Mouse (Mus musculus): ENCODE measurements around the gene Col4a3. TPM values are rescaled to one million over a fixed set of nuclear protein-coding genes. Genes with fewer than 3 reads are reported as not detected.

The Col4a3 gene
- total and polyA plus RNA-seq, 2 experiments from 2014 or later, result 0.79 to 0.94 TPM

DNA sequence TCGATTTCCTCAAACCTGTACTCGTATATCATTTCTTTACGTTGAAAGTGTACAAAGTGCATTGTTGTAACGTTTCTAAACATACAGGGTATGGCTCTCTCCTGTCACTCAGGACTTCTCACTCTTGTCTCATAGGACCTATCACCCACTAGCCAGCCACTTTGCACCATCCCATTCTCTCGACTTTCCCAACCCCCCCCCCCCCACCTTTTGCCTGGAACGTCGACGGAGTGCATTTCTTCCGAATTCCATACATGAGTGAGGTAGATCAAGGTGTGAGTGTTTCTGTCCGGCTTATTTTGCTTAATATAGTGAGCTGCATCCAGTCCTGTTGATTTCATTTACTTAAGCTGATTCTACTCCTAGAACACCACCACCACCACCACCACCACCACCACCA, 9.4 kb upstream of the Col4a3 start:
- ATAC-seq, result no peak
- no peaks in the 10 kb centered on the region for H3K36me3 ChIP-seq (ENCODE audit: insufficient read depth, low read length)
- no peaks in the 10 kb centered on the region for H3K9me3 ChIP-seq (ENCODE audit: low read length)
- no peak overlapping the region for H3K9ac ChIP-seq (replicated peaks; ENCODE audit: low read length)
- no peak overlapping the region for H3K4me2 ChIP-seq (ENCODE audit: low read depth, low read length)
- 90% methylated on average over 10 of the region's 10 CpGs for WGBS
- no peak for DNase-seq (ENCODE audit: low spot score)
- no peak for TF ChIP-seq CTCF (IDR thresholded peaks at IDR 0.05; ENCODE audit: low read depth)
- H3K4me3 ChIP-seq (ENCODE audit: low read length), result no peak overlapping the region
- H3K27ac ChIP-seq, result no peak overlapping the region
- no peaks in the 10 kb centered on the region for H3K27me3 ChIP-seq (ENCODE audit: insufficient read depth, low read length)
- no peaks in the 10 kb centered on the region for H3K4me1 ChIP-seq (ENCODE audit: insufficient read depth, low read length)

DNA sequence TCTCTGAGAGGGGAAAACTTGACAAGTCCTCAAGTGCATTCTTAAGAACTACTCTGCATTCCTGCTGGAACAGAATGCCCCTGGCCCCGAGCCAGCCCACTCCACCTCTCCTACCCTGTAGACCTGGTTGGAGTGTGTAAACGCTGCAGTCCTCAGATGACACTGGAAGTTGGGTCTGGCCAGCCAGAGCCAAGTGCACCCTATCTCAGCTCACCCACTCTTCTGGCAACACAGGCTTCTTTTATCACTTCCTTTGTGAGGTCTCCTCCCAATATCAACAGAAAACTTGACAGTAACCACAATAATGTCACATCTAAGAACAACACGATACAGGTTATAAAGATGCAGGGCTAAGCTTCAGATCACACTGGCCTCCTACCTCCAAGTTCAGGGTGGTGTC, 8.8 kb upstream of the Col4a3 start:
- Histone ChIP-seq H3K4me2 (ENCODE audit: low read depth, low read length) (no peak overlapping the region), H3K4me3 (ENCODE audit: low read length) (no peak overlapping the region), H3K27ac (no peak overlapping the region), H3K9ac (replicated peaks; ENCODE audit: low read length) (no peak overlapping the region), H3K27me3 (ENCODE audit: insufficient read depth, low read length) (no peaks in the 10 kb centered on the region), H3K9me3 (ENCODE audit: low read length) (no peaks in the 10 kb centered on the region), H3K4me1 (ENCODE audit: insufficient read depth, low read length) (no peaks in the 10 kb centered on the region), H3K36me3 (ENCODE audit: insufficient read depth, low read length) (no peaks in the 10 kb centered on the region)
- ATAC-seq (no peak), DNase-seq (ENCODE audit: low spot score) (no peak)
- 80% methylated on average over 3 of the region's 3 CpGs for WGBS
- TF ChIP-seq CTCF (IDR thresholded peaks at IDR 0.05; ENCODE audit: low read depth), result no peak

DNA sequence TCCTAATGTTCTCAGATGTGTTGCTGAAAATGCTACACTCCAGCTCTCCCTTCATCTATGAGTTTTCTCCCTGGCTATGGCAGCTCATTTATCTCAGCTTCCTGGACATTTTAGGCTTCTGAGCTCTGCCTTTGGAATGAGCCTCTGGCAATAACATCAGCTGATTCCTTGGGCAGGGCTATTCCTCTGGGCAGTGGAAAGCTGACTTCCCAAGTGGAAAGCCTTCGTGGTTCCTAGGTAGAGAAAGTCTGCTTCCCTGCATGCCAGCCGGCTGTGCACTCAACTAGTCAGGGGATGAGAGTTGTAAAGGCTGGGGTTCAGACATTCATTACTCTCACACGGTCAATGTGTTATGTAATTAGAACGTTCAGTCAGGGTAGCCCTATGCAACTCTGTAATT, 8.4 kb upstream of the Col4a3 start:
- DNase-seq (ENCODE audit: low spot score) (no peak), ATAC-seq (no peak)
- Histone ChIP-seq H3K36me3 (ENCODE audit: insufficient read depth, low read length) (no peaks in the 10 kb centered on the region), H3K27me3 (ENCODE audit: insufficient read depth, low read length) (no peaks in the 10 kb centered on the region), H3K4me1 (ENCODE audit: insufficient read depth, low read length) (no peaks in the 10 kb centered on the region), H3K9ac (replicated peaks; ENCODE audit: low read length) (no peak overlapping the region), H3K4me2 (ENCODE audit: low read depth, low read length) (no peak overlapping the region), H3K4me3 (ENCODE audit: low read length) (no peak overlapping the region), H3K9me3 (ENCODE audit: low read length) (no peaks in the 10 kb centered on the region), H3K27ac (no peak overlapping the region)
- 75% methylated on average over 4 of the region's 4 CpGs for WGBS
- no peak for TF ChIP-seq CTCF (IDR thresholded peaks at IDR 0.05; ENCODE audit: low read depth)

DNA sequence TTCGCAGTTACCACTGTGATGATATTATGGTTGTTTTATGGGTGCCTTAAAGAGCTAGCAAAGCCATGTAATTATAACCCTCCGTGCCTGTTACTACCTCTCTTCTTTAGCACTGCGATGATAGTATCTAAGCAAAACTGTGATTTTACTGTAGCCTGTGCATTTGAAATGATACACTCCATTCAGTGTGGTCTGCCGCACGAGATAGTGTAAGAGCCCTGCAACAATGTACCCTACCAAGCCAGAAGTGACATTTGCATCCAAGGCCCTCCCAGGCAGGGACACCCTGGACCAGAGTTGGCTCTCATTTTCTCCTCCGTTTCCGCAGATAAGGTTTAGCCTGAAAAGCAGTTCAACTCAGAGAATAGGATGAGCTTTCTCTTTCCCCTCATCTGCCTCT, 740 bp upstream of the Col4a3 start:
- H3K27me3 ChIP-seq (ENCODE audit: insufficient read depth, low read length), result no peaks in the 10 kb centered on the region
- no peak overlapping the region for H3K4me3 ChIP-seq (ENCODE audit: low read length)
- no peak for ATAC-seq
- DNase-seq (ENCODE audit: low spot score), result no peak
- peaks cover 14% of the 10 kb centered on the region; the same call in 1 of the 2 replicates for H3K4me1 ChIP-seq (ENCODE audit: insufficient read depth, low read length)
- 75% methylated on average over 7 of the region's 7 CpGs for WGBS
- H3K4me2 ChIP-seq (ENCODE audit: low read depth, low read length), result peak overlapping the region; percentile 72; the same call in 1 of the 2 replicates
- no peak overlapping the region for H3K9ac ChIP-seq (replicated peaks; ENCODE audit: low read length)
- no peak overlapping the region for H3K27ac ChIP-seq
- no peak for TF ChIP-seq CTCF (IDR thresholded peaks at IDR 0.05; ENCODE audit: low read depth)
- H3K36me3 ChIP-seq (ENCODE audit: insufficient read depth, low read length), result no peaks in the 10 kb centered on the region
- no peaks in the 10 kb centered on the region for H3K9me3 ChIP-seq (ENCODE audit: low read length)

DNA sequence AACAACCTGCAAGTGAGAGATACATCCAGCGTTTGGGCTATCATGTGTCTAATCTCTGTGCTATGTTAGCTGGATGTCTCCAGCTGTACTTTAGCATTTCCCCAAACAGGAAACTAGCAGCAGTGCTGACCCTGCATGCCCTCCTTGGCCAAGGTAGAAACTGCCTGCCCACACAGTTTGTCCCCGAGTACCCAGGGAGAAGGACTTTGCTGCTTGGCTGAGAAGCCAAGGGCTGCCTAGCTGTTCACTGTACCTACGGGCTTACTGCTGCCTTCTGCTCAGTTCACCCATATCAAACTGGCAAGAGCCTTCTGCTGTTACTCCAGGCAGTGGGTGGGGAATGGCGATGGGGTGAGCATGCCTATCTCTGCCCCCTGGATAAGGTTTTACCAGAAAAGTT, 3.5 kb downstream of the Col4a3 start:
- Histone ChIP-seq H3K4me2 (ENCODE audit: low read depth, low read length) (no peak overlapping the region), H3K27me3 (ENCODE audit: insufficient read depth, low read length) (no peaks in the 10 kb centered on the region), H3K27ac (no peak overlapping the region), H3K4me3 (ENCODE audit: low read length) (no peak overlapping the region), H3K9ac (replicated peaks; ENCODE audit: low read length) (no peak overlapping the region), H3K36me3 (ENCODE audit: insufficient read depth, low read length) (no peaks in the 10 kb centered on the region), H3K9me3 (ENCODE audit: low read length) (no peaks in the 10 kb centered on the region), H3K4me1 (ENCODE audit: insufficient read depth, low read length) (peaks cover 14% of the 10 kb centered on the region; the same call in 1 of the 2 replicates)
- 80% methylated on average over 4 of the region's 4 CpGs for WGBS
- ATAC-seq (no peak), DNase-seq (ENCODE audit: low spot score) (no peak)
- TF ChIP-seq CTCF (IDR thresholded peaks at IDR 0.05; ENCODE audit: low read depth), result no peak

DNA sequence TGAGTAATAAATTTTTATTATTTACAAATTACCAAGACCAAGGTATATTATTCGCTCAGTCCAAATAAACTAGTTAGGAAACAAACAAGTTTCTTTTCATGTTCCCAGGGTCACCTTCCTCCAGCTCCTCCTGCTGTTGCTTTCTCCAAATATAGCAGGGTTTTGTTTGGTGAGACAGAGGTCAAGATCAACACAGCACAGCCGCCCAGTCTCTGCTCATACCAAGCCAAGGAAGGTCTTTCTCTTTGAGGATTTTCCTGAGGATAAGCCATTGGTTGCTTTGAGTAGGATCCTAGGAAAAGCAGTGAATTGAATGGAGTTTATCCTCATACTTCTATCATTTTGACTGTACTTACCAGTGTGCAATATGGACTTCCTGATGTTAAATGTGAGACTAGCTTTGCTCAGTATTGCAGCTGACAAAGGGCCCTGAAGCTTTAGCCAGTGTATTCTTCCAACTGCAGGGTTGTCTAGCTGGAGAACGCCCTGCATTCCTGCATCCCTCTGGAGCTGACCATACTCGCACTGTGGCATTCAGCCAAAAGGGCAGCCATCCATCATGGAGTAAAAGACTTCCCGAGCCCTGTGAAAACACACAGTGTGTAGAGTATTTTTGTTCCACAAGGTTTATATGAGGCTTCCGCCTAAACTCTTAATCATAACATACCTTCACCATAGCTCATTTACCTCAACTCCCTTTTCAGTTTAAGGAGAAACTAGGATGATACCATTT, 10.3 kb downstream of the Col4a3 start:
- Histone ChIP-seq H3K27ac (no peak overlapping the region), H3K27me3 (ENCODE audit: insufficient read depth, low read length) (no peaks in the 10 kb centered on the region), H3K4me2 (ENCODE audit: low read depth, low read length) (no peak overlapping the region), H3K4me1 (ENCODE audit: insufficient read depth, low read length) (no peaks in the 10 kb centered on the region), H3K9me3 (ENCODE audit: low read length) (no peaks in the 10 kb centered on the region), H3K9ac (replicated peaks; ENCODE audit: low read length) (no peak overlapping the region), H3K36me3 (ENCODE audit: insufficient read depth, low read length) (no peaks in the 10 kb centered on the region), H3K4me3 (ENCODE audit: low read length) (no peak overlapping the region)
- DNase-seq (ENCODE audit: low spot score), result peak; percentile 38
- WGBS, result 47% methylated on average over 6 of the region's 6 CpGs
- TF ChIP-seq CTCF (IDR thresholded peaks at IDR 0.05; ENCODE audit: low read depth), result no peak
- ATAC-seq, result no peak

DNA sequence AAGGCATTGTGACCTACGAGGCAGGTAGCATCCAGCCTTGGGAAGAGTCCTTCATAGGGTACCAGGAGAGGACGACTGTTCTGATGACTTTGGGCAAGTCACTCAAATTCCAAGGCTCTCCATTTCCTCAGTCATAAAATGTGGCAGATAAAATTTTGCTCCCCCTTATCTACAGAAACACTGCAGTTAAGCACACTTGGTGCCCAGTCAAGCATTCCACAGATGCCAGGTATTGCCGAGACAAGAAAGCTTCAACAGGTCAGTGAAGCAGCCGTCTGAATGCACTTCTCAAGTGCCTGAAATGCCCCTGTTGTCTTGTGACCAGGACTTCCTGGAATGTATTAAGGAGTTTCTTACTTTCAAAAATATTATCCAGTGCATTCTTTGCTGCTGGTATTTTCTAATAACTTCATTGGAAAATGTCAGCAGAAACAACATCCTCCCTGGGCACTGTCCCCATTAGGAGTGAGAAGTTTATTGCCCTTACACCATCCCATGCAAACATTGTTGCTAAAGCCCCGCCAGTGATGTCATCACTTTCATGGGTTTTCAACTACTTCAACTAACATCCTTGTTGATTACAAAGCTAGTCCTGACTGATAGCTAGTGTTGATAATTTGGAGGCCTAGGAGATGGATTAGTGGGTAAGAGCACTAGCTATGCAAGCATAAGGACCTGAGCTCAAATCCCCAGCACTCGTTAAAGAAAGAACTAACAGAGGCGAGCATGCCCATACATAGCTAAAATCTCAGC, 16.7 kb downstream of the Col4a3 start:
- TF ChIP-seq CTCF (IDR thresholded peaks at IDR 0.05; ENCODE audit: low read depth), result no peak
- H3K27me3 ChIP-seq (ENCODE audit: insufficient read depth, low read length), result no peaks in the 10 kb centered on the region
- H3K4me2 ChIP-seq (ENCODE audit: low read depth, low read length), result no peak overlapping the region
- DNase-seq (ENCODE audit: low spot score) (no peak), ATAC-seq (no peak)
- H3K4me1 ChIP-seq (ENCODE audit: insufficient read depth, low read length), result no peaks in the 10 kb centered on the region
- H3K4me3 ChIP-seq (ENCODE audit: low read length), result no peak overlapping the region
- WGBS, result 78% methylated on average over 7 of the region's 7 CpGs
- H3K27ac ChIP-seq, result no peak overlapping the region
- H3K9ac ChIP-seq (replicated peaks; ENCODE audit: low read length), result no peak overlapping the region
- no peaks in the 10 kb centered on the region for H3K36me3 ChIP-seq (ENCODE audit: insufficient read depth, low read length)
- no peaks in the 10 kb centered on the region for H3K9me3 ChIP-seq (ENCODE audit: low read length)
